Mouse (Mus musculus) adrenal gland, postnatal 0 days (tissue): Measurements from ENCODE around the gene Git2. TPM values are rescaled to one million over a fixed set of nuclear protein-coding genes. Genes with fewer than 3 reads are reported as not detected.

ENCODE experiments used
- microRNA-seq: library from miRNA; unstranded; fragments of <30 nt; microRNA quantifications from one replicate; pipeline ENCODE4, GENCODE M21; 2016; ENCODE audit warnings: borderline replicate concordance; ENCODE audit not compliant: insufficient number of aligned reads
- polyA plus RNA-seq: library from polyadenylated mRNA; unstranded; fragments of >200 nt; fragmentation: Nextera tagmentation; extraction: Ambion mirVana; gene quantifications from 2 replicates; pipeline ENCODE4 v1.2.1, GENCODE M21; 2015

Gene Git2
- polyA plus RNA-seq, result 26.2 and 32.5 TPM in 2 replicates

DNA sequence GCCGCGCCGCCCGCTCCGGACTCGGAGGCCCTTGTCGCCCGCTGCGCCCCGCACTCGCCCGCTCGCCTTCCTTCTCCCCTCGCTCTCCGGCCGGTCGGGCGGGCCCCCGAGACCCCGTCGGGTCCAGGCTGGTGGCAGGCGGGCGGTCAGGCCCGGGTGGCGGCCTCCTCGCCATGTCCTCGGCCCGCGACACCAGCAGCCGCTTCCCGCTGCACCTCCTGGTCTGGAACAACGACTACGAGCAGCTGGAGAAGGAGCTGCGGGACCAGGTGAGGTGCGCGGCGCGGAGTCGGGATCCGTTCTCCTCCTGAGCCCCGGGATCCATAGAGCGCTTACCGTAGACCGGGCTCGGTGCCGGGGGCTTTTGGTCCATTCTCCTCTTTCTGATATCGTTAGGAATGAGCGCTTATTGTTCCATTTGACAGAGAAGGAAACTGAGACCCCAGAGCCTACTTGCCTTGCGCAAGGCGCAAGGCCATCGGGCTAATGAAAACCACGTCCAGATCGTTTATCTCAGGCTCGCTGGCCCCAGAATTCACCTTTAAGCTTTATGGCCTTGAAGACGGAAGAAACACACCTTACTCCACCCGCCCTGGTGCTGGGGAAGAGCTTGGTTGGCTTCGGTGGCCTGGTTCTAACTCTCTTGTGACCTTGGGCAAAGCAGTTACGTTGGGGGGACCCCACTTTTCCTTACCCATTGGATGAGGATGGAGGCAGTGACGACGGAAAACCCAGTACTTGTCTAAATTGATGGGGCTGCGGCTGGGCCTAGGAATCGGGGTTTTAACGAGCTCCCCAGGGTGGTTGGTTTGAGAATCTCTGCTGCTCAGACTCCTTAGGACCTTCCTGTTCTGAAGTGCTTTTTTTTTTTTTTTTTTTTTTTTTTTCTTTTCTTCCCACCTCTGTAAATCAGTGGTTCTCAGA lies at the start of gene Git2:
Gene Git2 (minus strand): TSS at position 462 of the 924 bp plus-strand sequence.

DNA sequence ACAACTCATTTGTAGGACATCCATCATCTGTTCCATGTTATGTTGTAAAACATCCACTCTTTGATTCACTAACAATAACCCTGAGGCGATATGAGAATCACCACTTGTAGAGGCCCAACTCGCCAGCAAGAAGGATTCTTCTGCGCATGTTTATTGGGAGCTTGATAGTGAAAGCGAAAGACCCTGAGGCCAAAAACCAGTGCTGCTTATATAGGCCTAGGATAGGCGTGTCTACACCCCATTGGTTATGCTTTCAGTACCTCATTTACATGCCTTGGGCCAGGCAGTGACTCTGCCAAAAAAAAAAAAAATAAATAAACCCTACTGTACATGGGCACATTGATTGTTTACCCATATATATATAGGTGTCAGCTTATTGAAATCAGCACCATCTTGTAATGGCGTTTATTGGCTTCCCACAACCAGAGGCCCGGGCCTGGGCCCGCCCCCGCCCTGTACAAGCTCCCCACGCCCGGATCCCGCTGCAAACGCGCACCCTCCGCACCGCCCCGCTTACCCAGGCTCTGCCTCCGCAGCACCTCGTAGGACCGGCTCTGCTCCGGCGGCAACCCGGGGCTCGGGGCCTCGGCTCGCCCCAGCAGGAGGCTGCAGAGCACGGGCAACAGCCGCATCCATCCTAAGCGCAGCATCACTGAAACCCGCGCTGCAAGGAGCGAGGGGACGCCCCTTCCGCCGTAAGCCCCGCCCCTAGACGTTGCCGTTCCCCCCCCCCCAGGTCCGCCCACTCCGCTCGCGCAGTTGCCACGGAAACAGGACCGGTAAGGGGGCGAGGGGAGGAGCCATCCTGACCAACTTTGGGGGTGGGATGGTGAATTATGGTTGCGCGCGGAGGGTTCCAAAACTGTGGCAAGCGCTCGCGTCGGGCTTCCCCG lies 47.7 kb upstream of the Git2 start, which contains the start of gene 1500011B03Rik:
Gene 1500011B03Rik (minus strand): TSS at position 673 of the 893 bp plus-strand sequence.

DNA sequence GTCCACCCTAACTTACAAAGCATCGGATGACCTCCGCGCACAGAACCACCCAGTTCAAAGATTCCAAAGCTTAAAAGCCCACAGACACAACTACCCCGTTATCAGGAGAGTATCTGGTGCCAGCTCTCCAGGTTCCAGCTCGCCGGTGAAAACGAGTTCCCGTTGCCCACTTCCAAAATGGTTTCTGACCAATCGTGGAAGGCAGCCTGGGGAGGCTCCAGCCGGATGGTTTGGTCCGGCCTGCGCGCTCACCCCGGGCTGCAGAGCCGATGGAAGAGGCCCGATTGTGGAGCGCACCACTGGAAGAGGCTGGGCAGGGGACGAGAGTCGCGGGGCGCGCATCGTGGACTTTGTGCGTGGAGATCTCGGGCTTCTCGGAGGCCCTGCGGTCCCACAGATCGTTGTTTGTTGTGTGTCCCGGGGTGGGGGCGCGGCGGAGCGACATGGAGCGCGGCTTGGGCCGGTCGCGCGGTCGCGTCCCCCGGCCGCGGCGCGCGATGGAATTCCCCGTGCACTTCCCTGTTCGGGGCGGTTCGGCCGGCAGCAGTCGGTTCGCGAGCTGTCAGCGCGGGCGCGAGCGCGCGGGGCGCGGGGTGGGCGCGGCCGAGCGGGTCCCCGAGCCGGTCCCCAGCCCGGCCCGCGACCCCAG lies 790 bp downstream of the Git2 start, which contains the start of gene Ankrd13a:
Gene Ankrd13a (plus strand): TSS at position 275 of the 649 bp plus-strand sequence.

GRCm38 (mm10) chr5:114707265-114708068 lies 67.8 kb downstream of the Git2 start, which contains the start of gene Tchp:
Gene Tchp (plus strand): TSS chr5:114707760.

GRCm38 (mm10) chr5:114690633-114691567 lies 84.4 kb downstream of the Git2 start, which contains the start of gene Gltp:
Gene Gltp (minus strand): TSS chr5:114690984.

Small RNA genes lying within 50 kb of the gene (microRNA-seq; reads per million reads assigned to microRNA genes)
- gene Mir7028, result not detected

Other genes starting within 250 kb of the Git2 start
- gene Fam222a, start 207.5 kb downstream of the Git2 start, polyA plus RNA-seq, result 5.0 and 9.2 TPM in 2 replicates
- gene Trpv4, start 117.1 kb downstream of the Git2 start, polyA plus RNA-seq, result 3.7 and 3.8 TPM in 2 replicates
- 46.7 and 86.7 TPM in 2 replicates for gene Gltp, start 84.5 kb downstream of the Git2 start, polyA plus RNA-seq
- 5.8 and 8.6 TPM in 2 replicates for gene Tchp, start 67.8 kb downstream of the Git2 start, polyA plus RNA-seq
- 48.9 and 71.9 TPM in 2 replicates for gene Ankrd13a, start 840 bp downstream of the Git2 start, polyA plus RNA-seq
- gene 1500011B03Rik, start 48.0 kb upstream of the Git2 start, polyA plus RNA-seq, result 198 and 268 TPM in 2 replicates
- gene 4930519G04Rik, start 78.1 kb upstream of the Git2 start, polyA plus RNA-seq, result not detected in 2 replicates
- 0.17 and 0.68 TPM in 2 replicates for gene Gm9936, start 83.2 kb upstream of the Git2 start, polyA plus RNA-seq
- gene Oasl2, start 121.4 kb upstream of the Git2 start, polyA plus RNA-seq, result 31.4 and 33.4 TPM in 2 replicates
- gene Oasl1, start 147.7 kb upstream of the Git2 start, polyA plus RNA-seq, result 2.3 TPM in 2 replicates
- 53.5 and 59.4 TPM in 2 replicates for gene 2210016L21Rik, start 166.6 kb upstream of the Git2 start, polyA plus RNA-seq
- 0.43 and 0.47 TPM in 2 replicates for gene Hnf1a, start 195.6 kb upstream of the Git2 start, polyA plus RNA-seq
- 29.7 and 40.9 TPM in 2 replicates for gene Sppl3, start 235.6 kb upstream of the Git2 start, polyA plus RNA-seq